Mouse (Mus musculus) urinary bladder, adult 18-20 months (tissue): ENCODE measurements around the gene Gm49416.
A peak's percentile ranks its signal among the peaks of the same experiment; 100 is the strongest.

ENCODE experiments used
- DNase-seq, 2 experiments: peaks; one replicate each; pipeline ENCODE4 v3.0.0; 2022; ENCODE audit warnings: low spot score in 2 of 2, mixed read lengths in 2 of 2

Gm49416 gene

DNA sequence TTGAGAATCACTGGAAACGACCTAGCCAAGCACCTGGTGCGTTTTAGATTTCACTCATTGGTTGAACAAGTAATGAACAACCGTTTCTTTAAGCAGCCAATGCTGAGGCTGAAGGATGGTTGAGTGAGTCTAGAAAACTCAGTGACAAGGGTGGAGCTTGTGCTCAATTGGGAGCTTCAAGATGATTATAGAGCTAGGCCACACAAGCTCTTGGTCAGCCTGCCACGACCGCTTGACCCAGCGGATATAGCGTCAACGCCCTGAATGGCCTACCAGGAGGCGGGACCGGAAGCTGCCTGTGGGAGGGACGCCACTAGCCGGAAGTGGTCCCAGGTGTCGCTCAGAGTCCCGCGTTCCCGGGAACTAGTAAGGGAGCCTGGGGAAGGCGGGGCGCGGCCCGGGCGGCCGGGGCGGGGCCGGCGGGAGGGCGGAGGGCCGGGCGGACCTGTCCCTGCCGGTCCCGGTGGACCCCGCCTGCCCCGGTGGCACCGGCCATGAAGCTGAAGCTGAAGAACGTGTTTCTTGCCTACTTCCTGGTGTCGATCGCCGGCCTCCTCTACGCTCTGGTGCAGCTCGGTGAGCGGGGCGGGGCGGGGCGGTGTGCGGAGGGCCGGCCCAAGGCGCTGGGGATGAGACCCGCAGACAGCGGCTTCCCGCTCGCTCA lies 31.5 kb downstream of the Gm49416 start, which contains the start of gene B3gat3:
Gene B3gat3, plus strand, starts transcription at position 302 of the 664 bp plus-strand sequence.
- DNase-seq: peak; percentile 94 to 96

DNA sequence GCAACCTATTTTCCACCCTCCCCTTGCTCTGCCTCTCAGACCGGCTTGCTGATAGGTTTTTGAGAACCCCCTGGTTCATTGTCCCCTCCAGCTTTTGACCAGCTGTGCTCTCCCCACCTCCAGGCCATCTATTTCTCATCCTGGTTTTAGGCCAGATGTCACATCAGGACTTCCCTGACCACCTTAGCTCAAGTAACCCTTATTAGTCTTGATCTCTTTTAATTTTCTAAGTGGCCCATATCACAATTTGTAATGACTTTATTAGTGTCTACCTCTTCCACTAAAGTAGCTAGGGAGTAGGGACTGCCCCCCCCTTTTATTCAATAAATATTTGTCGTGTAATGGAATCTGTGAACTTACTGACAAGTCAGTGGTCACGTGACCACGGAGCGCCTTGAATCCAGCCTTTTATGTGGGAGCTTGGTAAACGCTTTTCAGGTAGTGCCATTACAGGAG lies 32.1 kb downstream of the Gm49416 start:
- DNase-seq: no peak

DNA sequence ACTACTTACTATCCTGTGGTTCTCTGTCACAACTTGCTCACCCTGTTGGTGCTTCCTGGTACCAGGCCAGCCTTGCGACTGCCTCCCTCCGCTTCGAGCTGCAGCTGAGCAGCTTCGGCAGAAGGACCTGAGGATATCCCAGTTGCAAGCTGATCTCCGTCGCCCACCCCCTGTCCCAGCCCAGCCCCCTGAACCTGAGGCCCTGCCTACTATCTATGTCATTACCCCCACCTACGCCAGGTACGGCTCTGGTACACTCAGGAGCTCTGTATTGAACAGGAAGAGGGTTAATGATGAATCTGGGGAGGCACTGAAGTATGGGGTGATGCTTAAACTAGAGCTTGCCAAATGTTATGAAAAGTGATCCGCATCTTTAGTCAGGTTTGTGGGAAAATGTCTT lies 33.0 kb downstream of the Gm49416 start:
- no peak for DNase-seq

DNA sequence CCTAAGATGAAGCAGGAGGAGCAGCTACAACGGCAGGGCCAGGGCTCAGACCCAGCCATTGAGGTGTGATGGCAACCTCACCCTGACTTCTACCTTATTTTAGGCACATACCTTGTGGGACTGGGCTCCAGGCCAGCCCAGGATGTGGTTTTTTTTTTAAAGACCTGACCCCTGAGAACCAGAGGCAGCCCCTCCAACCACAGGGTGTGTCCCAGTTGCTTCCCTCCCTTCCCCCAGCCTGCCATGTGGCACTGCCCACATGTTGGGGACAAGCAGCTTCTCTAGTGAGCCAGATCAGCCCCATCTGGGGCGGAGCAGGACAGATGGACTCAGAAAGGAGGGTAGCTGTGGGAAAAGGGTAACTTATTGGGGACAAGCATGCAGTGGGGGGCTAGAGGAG lies 38.0 kb downstream of the Gm49416 start:
- no peak for DNase-seq

DNA sequence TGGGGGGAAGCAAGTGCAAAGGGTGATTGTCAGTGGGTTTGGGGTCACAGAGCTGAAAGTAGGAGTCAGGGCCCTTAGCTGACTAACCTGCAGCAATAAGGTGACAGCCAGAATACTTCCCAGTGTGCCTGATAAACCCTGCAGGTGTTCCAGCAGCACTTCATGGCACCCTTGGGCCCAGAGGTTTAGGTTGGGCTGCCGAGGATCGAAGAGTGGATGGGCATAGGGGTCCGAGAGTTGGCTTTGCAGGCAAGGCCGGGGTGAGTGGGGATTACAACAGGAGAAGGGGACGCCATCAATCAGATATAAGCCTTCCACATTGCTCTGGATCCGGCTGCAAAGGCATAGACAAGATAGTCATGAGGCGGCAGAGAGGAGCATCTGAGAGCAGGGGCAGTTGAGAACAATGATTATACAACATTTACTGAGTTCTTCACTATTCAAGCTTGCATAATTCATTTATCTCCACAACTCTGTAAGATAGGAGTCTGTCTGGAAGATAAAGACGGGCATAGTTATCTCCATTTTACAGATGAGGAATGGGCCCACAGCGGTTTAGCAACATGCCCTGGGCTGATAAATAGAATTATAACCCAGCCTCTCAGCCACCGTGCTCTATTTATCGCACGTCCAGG lies 39.3 kb downstream of the Gm49416 start:
- DNase-seq: no peak

DNA sequence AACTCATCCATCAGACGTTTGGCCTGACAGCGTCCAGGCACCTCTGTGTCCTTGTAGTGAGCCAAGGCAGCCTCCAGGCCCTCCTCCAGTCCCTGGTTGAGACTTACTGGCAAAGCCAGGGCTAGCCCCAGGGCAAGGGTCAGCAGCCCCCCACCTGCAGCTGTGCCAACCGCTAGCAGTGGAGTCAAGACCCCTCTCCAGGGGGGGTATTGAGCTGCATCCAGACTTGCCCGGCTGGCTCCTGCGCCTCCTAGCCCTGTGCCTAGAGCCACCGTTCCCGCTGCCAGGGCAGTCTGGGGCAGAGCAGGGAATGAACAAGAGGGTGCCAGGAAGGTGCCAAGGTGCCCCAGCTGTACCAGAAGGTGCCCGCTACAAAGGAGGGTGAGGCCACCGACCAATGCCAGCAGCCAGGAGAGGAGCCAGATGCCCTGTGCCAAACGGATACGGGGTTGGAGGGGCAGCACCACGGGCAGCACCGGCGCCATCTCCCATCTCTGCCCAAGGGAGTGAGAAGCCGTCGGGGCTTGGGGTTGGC lies 40.0 kb downstream of the Gm49416 start:
- no peak for DNase-seq

DNA sequence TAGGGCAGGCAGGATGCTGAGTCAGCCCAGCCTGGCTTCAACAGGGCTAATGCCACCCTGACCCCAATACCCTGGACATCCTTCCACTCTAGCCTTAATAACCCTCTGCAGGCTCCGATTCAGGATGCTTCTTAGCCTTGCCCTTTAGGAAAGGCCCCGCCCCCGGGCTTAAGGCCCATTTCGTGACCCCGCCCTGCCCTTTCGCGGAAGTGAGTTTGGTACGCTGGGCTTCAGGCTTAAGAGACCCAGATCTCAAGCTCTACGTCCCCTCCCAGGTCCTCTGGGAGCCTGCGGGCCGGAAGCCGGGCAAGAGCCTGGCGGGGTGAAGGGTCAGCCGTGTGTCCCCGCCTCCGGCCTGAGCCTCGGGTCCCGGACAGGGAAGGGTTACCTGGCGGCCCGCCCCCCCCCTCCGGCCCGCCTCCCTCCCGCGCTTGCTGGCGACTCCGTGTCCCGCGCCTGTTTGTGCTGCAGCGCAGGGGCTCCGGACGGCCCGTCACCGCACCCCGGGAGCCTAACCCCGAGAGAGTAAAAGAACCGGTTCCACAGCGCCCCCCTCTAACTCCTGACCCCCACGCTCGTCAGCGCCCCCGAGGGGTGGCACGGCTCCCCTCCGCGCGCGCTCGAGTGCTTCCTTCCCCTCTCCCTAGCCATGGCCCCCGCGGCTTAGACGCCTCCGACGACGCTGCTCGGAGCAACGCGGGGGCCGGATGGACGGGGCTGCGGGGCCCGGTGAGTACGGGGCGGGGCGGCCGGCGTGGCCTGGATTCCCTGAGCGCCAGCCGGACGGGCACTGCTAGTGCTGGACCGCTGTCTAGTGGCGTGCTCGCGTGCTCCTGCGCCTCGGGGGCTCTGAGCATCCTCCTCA lies 40.7 kb downstream of the Gm49416 start, which contains the start of the genes Rom1 and Eml3:
Gene Rom1, minus strand, starts transcription at position 133 of the 865 bp plus-strand sequence.
Gene Eml3, plus strand, starts transcription at position 329 of the 865 bp plus-strand sequence.
- DNase-seq: peak; percentile 86 to 93

DNA sequence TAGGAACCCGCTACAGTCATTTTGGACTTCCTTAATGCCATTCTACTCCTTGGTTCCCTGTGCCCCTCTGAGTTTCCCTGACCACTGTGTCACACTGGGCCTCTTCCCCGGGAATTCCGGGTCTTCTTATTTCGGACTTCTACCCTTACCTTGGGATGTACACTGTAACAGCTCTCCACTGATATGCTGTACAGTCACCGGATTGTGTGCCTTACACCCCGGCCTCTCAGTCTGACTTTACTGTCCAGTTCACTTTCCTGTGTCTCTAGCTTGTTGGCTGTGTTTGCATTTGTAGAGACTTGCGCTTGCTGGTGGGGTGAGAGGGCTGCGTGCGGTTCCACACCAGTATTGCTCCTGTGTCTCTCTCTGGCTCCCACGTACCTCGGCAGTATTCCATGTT lies 41.4 kb downstream of the Gm49416 start:
- no peak for DNase-seq

DNA sequence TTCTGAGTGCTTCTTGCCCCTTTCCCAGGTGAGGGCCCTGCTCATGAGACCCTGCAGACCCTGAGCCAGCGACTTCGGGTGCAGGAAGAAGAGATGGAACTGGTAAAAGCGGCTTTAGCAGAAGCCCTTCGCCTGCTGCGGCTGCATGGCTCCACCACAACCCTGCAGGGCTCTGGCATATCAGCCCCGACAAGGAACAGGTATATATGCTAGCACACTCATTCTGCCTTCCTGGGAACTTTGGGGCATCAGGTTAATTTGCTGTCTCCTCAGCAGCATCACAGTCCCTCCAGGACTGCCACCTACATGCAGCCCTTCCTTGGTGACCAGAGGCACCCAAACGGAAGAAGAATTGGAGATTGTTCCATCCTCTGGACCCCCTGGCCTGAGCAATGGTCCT lies 42.0 kb downstream of the Gm49416 start:
- DNase-seq: no peak

DNA sequence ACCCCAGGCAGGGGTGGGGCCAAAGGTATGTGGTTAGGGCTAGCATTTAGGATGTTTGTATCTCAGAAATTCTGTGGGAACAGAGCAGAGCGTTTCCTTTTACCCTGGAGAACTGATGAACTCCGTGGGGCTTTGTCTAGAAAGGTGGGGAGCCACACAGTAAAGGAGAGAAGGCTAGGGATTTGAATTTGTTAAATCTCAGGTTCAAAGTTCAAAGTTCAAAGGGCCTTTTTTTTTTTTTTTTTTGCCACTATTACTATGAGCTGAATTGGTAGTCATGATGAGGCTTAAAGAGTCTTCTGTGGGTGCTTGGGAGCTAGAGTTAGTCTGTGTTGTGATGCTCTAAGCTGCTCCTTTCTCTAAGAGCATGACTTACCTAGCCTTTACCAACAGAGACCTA lies 48.0 kb downstream of the Gm49416 start:
- DNase-seq: no peak

DNA sequence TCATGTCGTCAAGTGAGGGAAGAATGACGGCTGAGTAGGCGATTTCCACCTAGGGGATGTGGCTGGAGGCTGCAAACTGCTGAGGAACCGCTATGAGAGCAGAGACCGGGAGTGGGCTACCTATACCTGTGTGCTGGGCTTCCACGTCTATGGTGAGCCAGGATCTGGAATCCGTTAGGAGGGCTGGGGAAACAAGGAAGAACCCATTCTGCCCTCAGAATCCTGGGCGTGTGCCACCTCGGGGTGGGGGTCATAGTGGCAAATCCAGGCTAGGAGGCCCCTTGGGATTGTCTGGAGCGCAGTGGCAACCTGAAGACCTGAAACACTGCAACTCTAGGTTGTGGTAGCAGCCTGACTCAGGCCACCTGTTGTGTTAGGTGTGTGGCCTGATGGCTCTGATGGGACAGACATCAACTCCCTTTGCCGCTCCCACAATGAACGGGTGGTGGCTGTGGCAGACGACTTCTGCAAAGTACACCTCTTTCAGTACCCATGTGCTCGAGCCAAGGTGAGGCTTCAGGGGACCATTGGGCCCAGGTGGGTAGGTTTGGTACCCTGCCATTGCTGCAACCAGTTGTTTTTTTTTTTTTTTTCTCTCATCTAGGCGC lies 51.9 kb downstream of the Gm49416 start:
- DNase-seq: no peak

DNA sequence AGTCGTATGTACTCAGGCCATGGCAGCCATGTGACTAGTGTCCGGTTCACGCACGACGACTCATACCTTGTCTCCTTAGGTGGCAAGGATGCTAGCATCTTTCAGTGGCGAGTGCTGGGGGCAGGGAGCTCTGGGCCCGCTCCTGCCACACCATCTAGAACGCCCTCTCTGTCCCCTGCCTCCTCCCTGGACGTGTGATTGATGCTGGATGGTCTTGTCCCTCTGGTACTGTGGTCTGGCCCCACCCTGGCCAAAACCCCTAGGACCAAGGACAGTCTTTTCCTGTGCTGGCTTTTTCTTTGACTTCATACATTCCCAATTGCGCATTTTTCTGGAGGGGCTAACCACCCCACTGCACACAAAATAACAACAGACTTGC lies 52.4 kb downstream of the Gm49416 start:
- no peak for DNase-seq

DNA sequence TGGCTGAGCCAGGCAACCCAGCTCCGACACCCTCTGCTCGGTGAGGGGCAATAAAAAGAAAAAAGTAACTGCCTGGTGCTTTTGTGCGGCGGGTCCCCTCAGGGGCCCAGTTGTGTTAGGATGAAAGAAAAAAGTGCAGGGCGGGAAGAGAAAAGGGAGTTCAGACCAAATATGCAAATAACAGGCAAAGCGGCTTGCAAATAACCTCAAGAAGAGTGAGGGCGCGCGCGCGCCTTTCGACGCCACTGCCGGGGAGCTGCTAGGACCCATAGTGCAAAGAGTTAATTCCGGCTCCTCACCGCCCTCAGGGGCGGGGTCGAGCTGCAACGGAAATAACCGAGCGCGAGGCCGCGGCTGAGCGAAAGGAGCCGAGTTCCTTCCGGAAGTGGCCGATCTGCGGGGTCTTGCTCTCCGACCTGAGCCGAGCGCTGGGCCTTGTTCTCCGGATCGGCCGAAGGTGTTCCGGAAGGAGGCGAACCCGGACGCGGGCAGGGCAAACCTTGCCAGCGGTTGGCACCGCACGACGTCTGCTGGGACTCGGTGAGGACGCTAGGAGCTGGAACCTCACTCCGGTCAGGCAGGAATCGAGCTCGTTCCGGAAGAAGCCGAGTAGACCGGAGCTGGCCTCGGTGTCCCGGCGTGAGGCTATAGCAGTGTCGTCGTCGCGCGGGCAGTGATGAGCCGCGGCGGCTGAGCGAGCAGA lies 52.9 kb downstream of the Gm49416 start, which contains the start of gene Mta2:
Gene Mta2, plus strand, starts transcription at position 361 of the 703 bp plus-strand sequence.
- peak; percentile 94 to 95 for DNase-seq

DNA sequence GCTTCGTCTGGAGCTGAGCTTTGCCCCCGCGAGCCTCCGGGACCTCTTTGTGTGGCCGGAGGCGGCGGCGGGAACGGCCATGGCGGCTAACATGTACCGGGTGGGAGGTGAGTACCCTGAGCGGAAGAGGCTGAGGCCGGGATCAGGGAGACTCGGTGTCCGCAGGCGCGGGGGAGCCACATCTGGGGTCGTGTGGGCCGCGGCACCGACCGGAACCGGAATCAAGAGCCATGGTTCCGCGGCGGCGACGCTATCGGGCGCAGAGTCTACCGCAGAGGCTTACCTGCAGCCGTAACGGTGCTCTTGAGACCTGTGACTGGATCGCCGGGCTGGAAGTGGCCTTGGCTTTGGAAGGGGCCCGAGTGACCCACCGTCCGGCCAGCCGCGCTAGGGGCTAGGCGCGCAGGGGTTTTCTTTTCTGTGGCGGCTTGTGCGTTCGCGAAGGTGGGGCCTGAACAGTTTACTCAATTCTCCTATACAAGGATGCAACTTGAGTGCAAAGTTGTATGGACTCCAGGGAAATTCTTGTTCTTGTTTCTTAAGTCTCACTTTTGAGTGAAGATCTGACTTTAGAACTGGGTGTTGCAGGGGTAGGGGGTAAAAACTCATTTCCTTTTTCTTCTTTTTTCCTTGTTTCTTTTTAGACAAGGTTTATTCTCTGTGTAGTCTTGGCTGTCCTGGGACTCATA lies 53.7 kb downstream of the Gm49416 start:
- DNase-seq: peak in 1 of 2 experiments; percentile 43

DNA sequence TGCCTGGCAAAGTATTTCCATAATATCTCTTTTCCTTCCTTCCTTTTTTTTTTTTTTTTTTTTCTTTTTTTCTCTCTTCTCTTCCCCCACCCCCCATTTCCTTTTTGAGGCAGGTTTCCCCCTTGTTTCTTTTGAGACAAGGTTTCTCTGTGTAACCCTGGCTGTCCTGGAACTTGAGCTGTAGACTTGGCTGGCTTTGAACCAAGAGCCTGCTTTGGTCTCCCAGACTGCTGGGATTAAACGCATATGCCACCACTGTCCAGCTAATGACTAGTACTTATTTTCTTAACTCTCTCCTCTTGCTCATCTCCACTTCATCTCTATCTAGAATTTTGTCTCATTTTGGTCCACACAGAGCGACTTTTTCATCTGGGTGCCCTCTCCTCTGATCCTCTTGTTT lies 54.3 kb downstream of the Gm49416 start:
- no peak for DNase-seq

DNA sequence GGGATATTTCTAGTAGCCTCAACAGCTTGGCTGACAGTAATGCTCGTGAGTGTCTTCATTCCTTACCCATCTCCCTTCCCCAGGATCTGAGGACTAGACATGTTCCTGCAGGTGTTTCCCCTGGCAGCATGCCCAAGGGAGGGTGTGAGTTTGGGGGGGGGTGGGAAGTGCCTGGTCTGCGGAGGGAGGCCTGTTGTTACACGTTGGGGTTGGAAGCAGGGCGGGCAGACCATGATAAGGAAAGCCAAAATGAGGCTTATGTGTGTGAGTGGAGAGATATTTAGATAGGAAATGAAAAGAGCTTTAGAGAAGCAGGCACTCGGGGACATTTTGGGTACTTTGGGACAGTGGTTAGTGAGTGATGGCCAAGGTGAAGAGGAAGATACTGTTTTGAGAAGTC lies 55.3 kb downstream of the Gm49416 start:
- DNase-seq: no peak

DNA sequence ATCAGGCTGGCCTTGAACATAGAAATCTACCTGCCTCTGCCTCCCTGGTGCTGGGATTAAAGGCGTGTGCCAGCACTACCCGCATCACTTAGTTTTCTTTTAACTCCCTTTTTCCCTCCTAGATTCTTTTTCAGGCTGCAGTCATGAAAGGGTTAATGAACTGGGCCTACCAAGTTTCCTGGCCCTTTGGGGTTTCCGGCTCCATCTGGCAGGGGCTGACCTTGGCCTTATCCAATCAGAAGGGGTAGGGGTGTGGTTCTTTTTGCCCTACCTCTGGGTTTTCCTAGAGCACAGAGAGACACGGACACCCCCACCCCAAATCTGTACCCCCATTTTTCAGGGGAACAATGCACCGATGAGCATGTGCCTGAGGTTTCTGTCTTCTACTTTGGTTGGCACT lies 56.0 kb downstream of the Gm49416 start:
- DNase-seq: no peak
